ENCODE assay signal across 16 mouse cellular contexts in genomic region chr1:187307335-187307734, GRCm38 (mm10).
"Had no signal": no experiment of that assay in that cellular context is flagged by ENCODE, and none has a peak within 500 bp of the region (broad histone marks: within the 10 kb centered on the region; RNA-seq: fewer than 3 reads in every experiment).

No protein-coding gene starts in this region.

- H3K4me3 ChIP-seq: left cerebral cortex, adult 2 months; liver, embryonic 13.5 days; midbrain, embryonic 12.5 days; midbrain, embryonic 15.5 days; myocyte; neural tube, embryonic 13.5 days had no signal

- DNase-seq: kidney, postnatal 25 days; layer of hippocampus, postnatal 36 days; liver, embryonic 13.5 days; lung, adult 2 months; lung, postnatal 14 days; lung, postnatal 4 days; retina, postnatal 1 day; right cerebral cortex, postnatal 25 days; thymus, adult 18-20 months; thymus, postnatal 36 days had no signal

- H3K9me3 ChIP-seq: liver, embryonic 13.5 days; midbrain, embryonic 12.5 days; midbrain, embryonic 15.5 days; neural tube, embryonic 13.5 days had no signal

- H3K36me3 ChIP-seq: liver, embryonic 13.5 days; midbrain, embryonic 15.5 days; neural tube, embryonic 13.5 days had no signal

- H3K27me3 ChIP-seq: liver, embryonic 13.5 days; midbrain, embryonic 12.5 days; midbrain, embryonic 15.5 days; neural tube, embryonic 13.5 days had no signal

- H3K9ac ChIP-seq: liver, embryonic 13.5 days; midbrain, embryonic 12.5 days; midbrain, embryonic 15.5 days; neural tube, embryonic 13.5 days had no signal

- H3K27ac ChIP-seq: kidney, postnatal 0 days; left cerebral cortex, adult 2 months; liver, embryonic 13.5 days; midbrain, embryonic 12.5 days; midbrain, embryonic 15.5 days; neural tube, embryonic 13.5 days had no signal

- H3K4me2 ChIP-seq: liver, embryonic 13.5 days; midbrain, embryonic 12.5 days; midbrain, embryonic 15.5 days; neural tube, embryonic 13.5 days had no signal

- H3K4me1 ChIP-seq: liver, embryonic 13.5 days; midbrain, embryonic 12.5 days; midbrain, embryonic 15.5 days; neural tube, embryonic 13.5 days had no signal

- ATAC-seq: midbrain, embryonic 15.5 days had no signal
